Mouse (Mus musculus) intestine, embryonic 15.5 days (tissue): ENCODE results near the gene Gcgr. TPM values are rescaled to one million over a fixed set of nuclear protein-coding genes. Genes with fewer than 3 reads are reported as not detected.
"Not testable (repeated sequence)": the region's sequence is repeated elsewhere in the genome, so short reads cannot be mapped to it uniquely, and the experiment has no call there.

Experiments used
- ATAC-seq: fragments of 200-750 bp; cut with Nextera tagmentation; 2 replicates; pipeline ENCODE4 v1.8.0; 2017; ENCODE audit warnings: moderate TSS enrichment, moderate library complexity
- H3K27ac ChIP-seq: fragments of 300-500 bp; sonication (generic); 2 replicates; pipeline ENCODE4 v1.5.1; 2015; ENCODE audit warnings: mild to moderate bottlenecking, inconsistent platforms
- H3K27me3 ChIP-seq: fragments of 300-500 bp; sonication (generic); replicated peaks from 2 replicates; pipeline ENCODE4 v1.6.1; 2015; ENCODE audit warnings: inconsistent platforms
- H3K36me3 ChIP-seq: fragments of 300-500 bp; sonication (generic); 2 replicates; pipeline ENCODE4 v1.6.1; 2015; ENCODE audit warnings: inconsistent platforms
- H3K4me1 ChIP-seq: fragments of 300-500 bp; sonication (generic); replicated peaks from 2 replicates; pipeline ENCODE4 v1.6.1; 2015; ENCODE audit warnings: inconsistent platforms
- H3K4me2 ChIP-seq: fragments of 300-500 bp; sonication (generic); replicated peaks from 2 replicates; pipeline ENCODE4 v1.6.1; 2015; ENCODE audit warnings: mild to moderate bottlenecking, inconsistent platforms
- H3K4me3 ChIP-seq: fragments of 300-500 bp; sonication (generic); replicated peaks from 2 replicates; pipeline ENCODE4 v1.5.1; 2015; ENCODE audit warnings: inconsistent platforms
- H3K9ac ChIP-seq: fragments of 300-500 bp; sonication (generic); 2 replicates; pipeline ENCODE4 v1.6.1; 2015; ENCODE audit warnings: inconsistent platforms
- H3K9me3 ChIP-seq: fragments of 300-500 bp; sonication (generic); 2 replicates; pipeline ENCODE4 v1.6.1; 2016; ENCODE audit warnings: inconsistent platforms
- WGBS: fragments of 180-500 bp; shearing (Covaris S2); methylation state at CpG from one replicate; pipeline ENCODE4 v1.1.7; 2015; 5-methylcytosine and 5-hydroxymethylcytosine counted together
- polyA plus RNA-seq: library from polyadenylated mRNA; unstranded; fragments of >200 nt; fragmentation: Nextera tagmentation; extraction: Ambion mirVana; gene quantifications from 2 replicates; pipeline ENCODE4 v1.2.1, GENCODE M21; 2015

Gene Gcgr
- polyA plus RNA-seq, 1 experiment from 2014 or later = 0.58 TPM

DNA sequence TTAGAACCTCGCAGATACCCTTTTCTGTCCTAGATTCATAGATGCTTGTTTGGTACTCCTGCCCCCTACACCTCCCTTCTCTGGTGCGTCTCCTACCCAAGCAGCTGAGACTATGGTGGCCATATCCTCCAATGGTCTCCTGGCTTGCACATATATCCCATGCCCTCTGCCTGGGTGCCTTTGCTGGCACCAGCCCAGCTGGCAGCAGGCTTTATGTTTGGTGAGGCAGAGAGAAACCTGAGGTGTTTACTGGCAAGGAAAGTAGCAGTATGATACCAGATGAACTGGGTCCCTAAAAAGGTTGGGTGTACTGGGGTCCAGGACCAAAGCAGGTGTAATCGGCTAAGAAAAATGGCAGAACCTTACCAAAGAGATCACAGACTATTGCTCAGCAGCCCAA lies 15.5 kb downstream of the Gcgr start:
- Histone ChIP-seq H3K9ac (no peak overlapping the region), H3K36me3 (peaks cover 21% of the 10 kb centered on the region), H3K4me1 (peaks cover 32% of the 10 kb centered on the region), H3K27me3 (no peaks in the 10 kb centered on the region), H3K27ac (no peak overlapping the region), H3K4me2 (no peak overlapping the region), H3K9me3 (no peaks in the 10 kb centered on the region), H3K4me3 (no peak overlapping the region)
- 95% methylated on average over 3 of the region's 3 CpGs for WGBS
- no peak for ATAC-seq

DNA sequence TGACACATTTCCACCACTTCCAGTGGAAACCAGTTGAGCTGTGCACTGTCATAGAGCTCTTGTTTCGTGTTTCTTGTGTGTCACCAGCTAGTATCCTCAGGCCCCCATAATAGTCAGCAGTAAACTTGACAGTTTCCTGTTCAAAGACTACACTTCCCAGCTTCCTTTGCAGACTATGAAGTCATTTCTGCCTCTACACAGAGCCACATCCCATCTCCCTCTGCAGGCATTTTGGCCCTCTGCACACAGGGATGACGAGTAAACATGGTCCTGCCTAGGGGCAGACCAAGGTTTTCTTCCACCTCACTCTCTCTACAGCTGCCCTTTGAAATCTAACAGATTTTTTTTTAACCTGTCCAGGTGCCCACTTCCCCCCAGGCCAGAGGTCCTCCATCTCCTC lies 17.0 kb downstream of the Gcgr start:
- Histone ChIP-seq H3K27ac (0 out of 2 replicates have a peak overlapping the region, but pooled peaks have one; percentile 28), H3K9ac (no peak overlapping the region), H3K36me3 (peaks cover 21% of the 10 kb centered on the region), H3K4me2 (no peak overlapping the region), H3K4me1 (peaks cover 27% of the 10 kb centered on the region), H3K9me3 (no peaks in the 10 kb centered on the region), H3K4me3 (no peak overlapping the region), H3K27me3 (no peaks in the 10 kb centered on the region)
- ATAC-seq = no peak
- WGBS = 62% methylated on average over 2 of the region's 2 CpGs

DNA sequence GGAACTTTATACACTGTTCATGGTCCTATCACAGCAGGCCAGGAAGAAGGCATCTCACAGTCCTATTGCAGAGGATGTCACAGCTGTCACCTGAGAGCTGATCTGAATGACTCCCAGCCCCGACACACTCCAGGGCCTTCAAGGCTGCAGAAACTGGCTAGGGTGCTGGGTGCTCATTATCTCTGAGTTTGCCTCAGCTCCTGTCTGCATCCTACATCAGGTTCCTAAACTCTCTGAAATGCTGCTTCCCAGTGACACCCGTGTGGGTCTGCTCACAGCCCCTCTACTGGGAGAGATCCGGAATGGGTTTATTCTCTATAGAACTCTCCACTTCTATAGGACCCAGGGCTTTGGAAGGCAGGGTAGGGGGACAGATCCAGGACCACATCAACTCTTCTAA lies 17.7 kb downstream of the Gcgr start:
- Histone ChIP-seq H3K4me3 (peak overlapping the region; percentile 90), H3K27me3 (no peaks in the 10 kb centered on the region), H3K4me1 (peaks cover 26% of the 10 kb centered on the region), H3K36me3 (peaks cover 14% of the 10 kb centered on the region; the same call in 1 of the 2 replicates), H3K9me3 (no peaks in the 10 kb centered on the region), H3K27ac (peak overlapping the region; percentile 95; the same call in 1 of the 2 replicates), H3K9ac (peak overlapping the region; percentile 97), H3K4me2 (peak overlapping the region; percentile 80)
- WGBS = 85% methylated on average over 3 of the region's 3 CpGs
- no peak for ATAC-seq

DNA sequence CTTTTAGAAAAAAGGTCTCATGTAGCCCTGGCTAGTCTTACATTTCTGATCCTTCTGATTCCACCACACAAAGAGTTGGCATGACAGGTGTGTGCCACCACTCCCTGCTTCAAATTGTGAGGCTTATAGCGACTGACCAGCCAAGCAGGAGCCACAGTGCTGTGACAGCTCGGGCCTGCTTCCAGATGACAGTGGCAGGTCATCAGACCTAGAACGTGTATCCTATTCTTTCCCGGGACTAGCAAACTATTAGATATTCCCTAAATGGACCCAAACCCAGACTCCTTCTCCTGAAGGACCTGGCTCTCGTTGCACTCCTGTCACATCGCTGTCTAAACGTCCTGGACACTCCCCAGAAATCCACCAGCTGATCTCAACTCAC lies 18.3 kb downstream of the Gcgr start:
- ATAC-seq = no peak
- 16% methylated on average over 7 of the region's 7 CpGs for WGBS
- H3K27ac ChIP-seq = peak overlapping the region; percentile 95

DNA sequence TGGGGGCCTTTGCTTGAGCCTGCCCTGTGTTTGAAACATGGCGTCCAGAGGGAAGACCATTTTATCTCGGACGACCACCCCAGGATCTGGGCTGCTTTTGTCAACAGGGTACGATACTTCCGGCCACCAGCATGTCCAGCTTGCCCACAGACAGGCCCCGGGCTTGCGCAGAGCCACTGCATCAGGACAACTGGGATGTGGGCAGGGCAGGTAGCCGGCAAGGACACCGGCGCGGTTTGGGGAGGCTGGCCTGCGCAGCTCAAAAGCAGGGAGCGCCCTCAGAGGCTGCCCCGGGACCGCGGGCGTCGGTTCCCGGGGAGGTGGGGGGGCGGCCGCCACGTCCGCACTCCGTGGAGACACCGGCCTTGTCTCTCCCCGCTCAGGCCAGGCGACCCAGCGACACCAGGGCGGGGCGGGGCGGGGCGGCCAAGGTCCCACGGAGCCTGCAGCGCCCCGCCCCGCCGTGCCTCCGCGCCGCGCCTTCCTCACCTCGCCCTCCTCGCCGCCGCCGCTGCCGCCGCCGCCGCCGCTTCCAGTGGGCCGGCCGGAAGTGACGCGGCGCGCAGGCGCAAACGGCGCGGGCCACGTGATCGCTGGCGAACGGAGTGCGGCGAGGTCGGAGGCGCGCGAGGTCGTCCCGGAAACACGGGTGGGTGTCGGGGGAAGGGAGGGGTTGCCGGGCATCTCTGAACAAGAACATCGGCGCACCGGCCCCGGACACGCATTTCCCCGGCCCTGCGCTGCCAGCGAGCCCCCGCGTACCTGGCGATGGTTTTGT lies 18.9 kb downstream of the Gcgr start, which contains the start of gene Mcrip1:
Gene Mcrip1, minus strand, starts transcription at position 560 of the 778 bp plus-strand sequence.
- Histone ChIP-seq H3K9me3 (no peaks in the 10 kb centered on the region), H3K9ac (peak within 1 kb of the TSS; percentile 97), H3K4me1 (peaks cover 26% of the 10 kb centered on the region), H3K4me2 (peak within 1 kb of the TSS; percentile 80), H3K36me3 (peaks cover 6% of the 10 kb centered on the region; the same call in 1 of the 2 replicates), H3K27me3 (no peaks in the 10 kb centered on the region), H3K4me3 (peak within 1 kb of the TSS; percentile 90), H3K27ac (peak within 1 kb of the TSS; percentile 95)
- peak; percentile 90 for ATAC-seq
- under 1% methylated on average over 83 of the region's 87 CpGs for WGBS

More for the DNA sequence above, 18.3 kb downstream of the Gcgr start:
- Histone ChIP-seq H3K36me3 (peaks cover 11% of the 10 kb centered on the region; the same call in 1 of the 2 replicates), H3K4me3 (peak overlapping the region; percentile 90), H3K4me1 (peaks cover 26% of the 10 kb centered on the region), H3K4me2 (peak overlapping the region; percentile 80), H3K9ac (peak overlapping the region; percentile 97), H3K27me3 (no peaks in the 10 kb centered on the region), H3K9me3 (no peaks in the 10 kb centered on the region)

DNA sequence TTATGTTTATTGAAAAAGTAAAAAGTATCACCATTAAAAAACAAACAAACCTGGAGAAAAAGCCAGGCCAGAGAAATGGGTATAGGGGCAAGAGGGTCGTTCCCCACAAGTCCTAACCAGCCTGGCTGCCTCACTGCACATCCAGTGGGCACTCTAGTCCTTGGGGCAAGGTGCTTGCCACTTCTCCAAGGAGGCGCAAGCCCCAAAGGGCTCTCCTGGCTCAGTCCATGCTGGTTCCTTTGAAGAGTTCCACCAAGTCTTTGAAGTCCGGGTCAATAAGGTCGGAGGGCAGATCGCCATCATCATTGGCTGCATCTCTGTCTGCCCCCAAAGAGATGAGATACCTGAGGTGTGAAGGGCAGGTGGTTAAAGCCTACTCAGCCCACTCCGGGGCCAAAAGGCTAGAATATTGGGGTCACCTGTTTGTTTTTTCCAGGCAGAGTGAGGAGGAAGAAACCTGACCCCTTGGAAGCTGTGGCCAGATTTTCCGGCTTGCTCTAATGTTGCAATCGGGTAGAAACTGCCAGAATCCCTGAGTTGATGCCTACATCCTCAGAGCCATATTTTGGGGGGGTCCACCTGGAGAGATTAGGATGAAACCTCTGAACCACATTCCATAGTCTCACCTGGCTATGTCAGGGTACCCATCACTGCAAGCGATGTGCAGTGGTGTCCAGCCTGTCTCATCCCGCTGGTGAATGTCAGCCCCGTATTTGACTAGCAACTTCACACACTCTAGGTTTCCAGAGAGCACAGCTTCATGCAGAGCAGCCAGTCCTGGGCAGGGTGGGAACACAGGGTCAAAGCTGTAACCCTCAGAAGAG lies 19.7 kb downstream of the Gcgr start:
- WGBS = 62% methylated on average over 11 of the region's 11 CpGs
- peak overlapping the region; percentile 65; the same call in 1 of the 2 replicates for H3K27ac ChIP-seq
- H3K4me2 ChIP-seq = peak overlapping the region; percentile 80
- peaks cover 26% of the 10 kb centered on the region for H3K4me1 ChIP-seq
- no peak for ATAC-seq
- H3K27me3 ChIP-seq = no peaks in the 10 kb centered on the region
- no peaks in the 10 kb centered on the region for H3K36me3 ChIP-seq
- H3K9ac ChIP-seq = peak overlapping the region; percentile 60
- H3K9me3 ChIP-seq = no peaks in the 10 kb centered on the region
- H3K4me3 ChIP-seq = peak overlapping the region; percentile 90

DNA sequence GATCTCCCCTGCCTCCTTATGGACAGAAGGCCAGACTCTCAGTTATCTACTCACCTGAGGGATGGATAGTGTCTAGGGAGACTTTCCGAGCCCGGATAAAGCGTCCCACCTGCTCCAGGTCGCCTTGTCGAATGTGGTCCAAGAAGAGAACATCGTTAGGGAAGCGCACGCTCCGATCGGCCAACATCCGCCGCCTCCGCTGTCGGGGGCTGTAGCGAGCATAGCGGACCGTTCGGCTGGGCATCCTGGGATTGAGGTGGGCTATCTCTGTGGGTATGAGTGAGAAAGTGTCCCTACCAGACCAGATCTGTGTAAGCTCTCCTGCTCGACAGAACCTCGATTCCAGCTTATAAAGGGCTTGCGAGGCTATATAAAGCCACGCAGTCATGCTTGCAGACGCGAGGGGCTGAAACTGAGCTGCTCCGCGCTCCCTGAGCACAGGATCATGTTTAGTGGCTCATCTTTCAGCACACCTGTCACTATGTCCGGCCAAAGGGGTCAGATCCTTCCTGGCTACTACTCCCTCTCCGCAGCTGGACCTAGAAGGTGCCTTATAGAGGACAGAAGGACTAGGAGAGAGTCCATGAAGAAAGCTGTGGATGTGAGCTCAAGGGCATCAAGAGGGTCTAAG lies 20.4 kb downstream of the Gcgr start, which contains the start of gene Ppp1r27:
Gene Ppp1r27, minus strand, starts transcription at position 323 of the 631 bp plus-strand sequence.
- no peaks in the 10 kb centered on the region for H3K36me3 ChIP-seq
- peak within 1 kb of the TSS; percentile 80 for H3K4me2 ChIP-seq
- ATAC-seq = no peak
- 93% methylated on average over 28 of the region's 28 CpGs for WGBS
- peaks cover 25% of the 10 kb centered on the region for H3K4me1 ChIP-seq
- H3K9ac ChIP-seq = peak within 1 kb of the TSS; percentile 60
- H3K9me3 ChIP-seq = no peaks in the 10 kb centered on the region
- no peaks in the 10 kb centered on the region for H3K27me3 ChIP-seq
- H3K4me3 ChIP-seq = peak within 1 kb of the TSS; percentile 90
- peak within 1 kb of the TSS; percentile 65; the same call in 1 of the 2 replicates for H3K27ac ChIP-seq

DNA sequence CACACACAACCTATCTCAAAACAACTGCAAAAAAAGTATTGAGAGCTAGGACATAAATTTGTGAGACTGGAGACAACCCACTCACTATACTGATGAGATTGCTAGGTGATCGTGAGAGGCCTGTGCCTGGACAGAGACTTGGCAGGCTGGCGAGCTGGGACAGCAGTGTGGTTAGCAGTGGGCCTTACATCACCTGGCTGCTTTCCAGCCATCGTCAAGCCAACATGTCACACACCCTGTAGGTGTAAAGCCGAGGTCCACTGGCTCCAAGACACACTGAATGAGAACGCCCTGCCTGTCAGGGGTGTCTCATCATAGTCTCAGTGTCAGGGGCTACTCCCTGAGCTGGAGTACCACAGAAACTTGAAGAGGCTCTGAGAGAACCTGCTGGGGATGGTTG lies 22.2 kb downstream of the Gcgr start:
- H3K4me3 ChIP-seq = no peak overlapping the region
- no peak overlapping the region for H3K9ac ChIP-seq
- no peak overlapping the region for H3K27ac ChIP-seq
- no peaks in the 10 kb centered on the region for H3K9me3 ChIP-seq
- no peaks in the 10 kb centered on the region for H3K36me3 ChIP-seq
- peaks cover 17% of the 10 kb centered on the region for H3K4me1 ChIP-seq
- H3K4me2 ChIP-seq = no peak overlapping the region
- no peaks in the 10 kb centered on the region for H3K27me3 ChIP-seq
- ATAC-seq = no peak
- 75% methylated on average over 5 of the region's 5 CpGs for WGBS

DNA sequence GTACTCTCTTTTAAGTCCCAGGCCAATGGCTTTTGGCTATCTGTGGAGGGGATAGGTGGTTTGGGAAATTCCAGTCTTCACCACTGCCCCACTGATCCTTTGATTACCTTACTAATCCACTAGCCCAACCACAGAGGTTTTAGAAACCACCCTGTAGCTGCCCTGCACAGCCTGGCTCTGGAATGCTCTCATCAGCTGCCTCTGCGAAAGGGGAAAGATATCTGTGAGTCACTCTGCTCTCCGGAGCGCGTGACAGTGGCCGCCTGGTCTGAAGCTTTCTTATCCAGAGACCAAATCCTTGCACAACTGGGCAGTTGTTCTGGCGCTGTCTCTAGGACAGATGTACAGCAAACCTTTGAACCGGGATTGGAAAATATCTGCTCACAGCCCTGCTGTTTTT lies 24.3 kb downstream of the Gcgr start:
- no peak overlapping the region for H3K9ac ChIP-seq
- H3K4me1 ChIP-seq = peaks cover 6% of the 10 kb centered on the region
- no peaks in the 10 kb centered on the region for H3K9me3 ChIP-seq
- H3K4me3 ChIP-seq = no peak overlapping the region
- 80% methylated on average over 7 of the region's 7 CpGs for WGBS
- 0 out of 2 replicates have a peak overlapping the region, but pooled peaks have one; percentile 7 for H3K27ac ChIP-seq
- H3K36me3 ChIP-seq = peaks cover under 1% of the 10 kb centered on the region; the same call in 1 of the 2 replicates
- H3K4me2 ChIP-seq = no peak overlapping the region
- H3K27me3 ChIP-seq = no peaks in the 10 kb centered on the region
- ATAC-seq = peak; percentile 39; the same call in 1 of the 2 replicates

DNA sequence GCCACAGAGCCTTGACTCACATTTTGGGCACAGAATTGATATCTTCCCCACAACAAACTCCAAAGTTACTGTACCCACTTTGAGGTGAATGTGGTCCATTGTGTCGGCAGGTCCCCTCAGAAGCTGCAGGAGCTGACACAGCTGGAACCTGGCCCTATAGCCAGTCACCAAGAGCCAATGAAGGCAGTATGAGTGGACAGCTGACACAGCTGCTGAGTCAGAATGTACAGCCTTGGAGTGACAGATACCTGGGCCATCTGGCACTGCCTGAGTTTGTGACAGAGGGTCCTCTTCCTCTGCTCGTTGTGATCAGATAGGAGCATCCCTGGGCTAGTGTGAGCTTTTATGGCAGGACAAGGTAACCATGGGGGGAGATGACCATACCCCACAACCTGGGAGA lies 24.8 kb downstream of the Gcgr start:
- no peak overlapping the region for H3K4me2 ChIP-seq
- H3K4me1 ChIP-seq = peaks cover 3% of the 10 kb centered on the region
- WGBS = 68% methylated on average over 2 of the region's 2 CpGs
- ATAC-seq = no peak
- no peak overlapping the region for H3K4me3 ChIP-seq
- no peak overlapping the region for H3K27ac ChIP-seq
- H3K9me3 ChIP-seq = no peaks in the 10 kb centered on the region
- H3K36me3 ChIP-seq = peaks cover 4% of the 10 kb centered on the region
- H3K27me3 ChIP-seq = no peaks in the 10 kb centered on the region
- no peak overlapping the region for H3K9ac ChIP-seq

DNA sequence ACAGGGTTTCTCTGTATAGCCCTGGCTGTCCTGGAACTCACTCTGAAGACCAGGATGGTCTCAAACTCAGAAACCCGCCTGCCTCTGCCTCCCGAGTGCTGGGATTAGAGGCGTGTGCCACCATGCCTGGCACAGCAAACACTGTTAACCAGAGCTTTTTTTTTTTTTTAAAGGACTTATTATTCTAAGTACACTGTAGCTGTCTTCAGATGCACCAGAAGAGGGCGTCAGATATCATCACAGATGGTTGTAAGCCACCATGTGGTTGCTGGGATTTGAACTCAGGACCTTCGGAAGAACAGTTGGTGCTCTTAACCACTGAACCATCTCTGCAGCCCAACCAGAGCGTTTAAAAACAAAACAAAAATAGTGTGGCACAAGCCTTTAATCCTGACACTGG lies 28.3 kb downstream of the Gcgr start:
- 90% methylated on average over 6 of the region's 6 CpGs for WGBS
- not testable (repeated sequence) for H3K9ac ChIP-seq, H3K9me3 ChIP-seq, ATAC-seq, H3K4me1 ChIP-seq, H3K4me3 ChIP-seq, H3K27ac ChIP-seq, H3K27me3 ChIP-seq, H3K4me2 ChIP-seq
- H3K36me3 ChIP-seq = peaks cover 39% of the 10 kb centered on the region
